ENCODE assay signal across 9 mouse cellular contexts in the genomic region with DNA sequence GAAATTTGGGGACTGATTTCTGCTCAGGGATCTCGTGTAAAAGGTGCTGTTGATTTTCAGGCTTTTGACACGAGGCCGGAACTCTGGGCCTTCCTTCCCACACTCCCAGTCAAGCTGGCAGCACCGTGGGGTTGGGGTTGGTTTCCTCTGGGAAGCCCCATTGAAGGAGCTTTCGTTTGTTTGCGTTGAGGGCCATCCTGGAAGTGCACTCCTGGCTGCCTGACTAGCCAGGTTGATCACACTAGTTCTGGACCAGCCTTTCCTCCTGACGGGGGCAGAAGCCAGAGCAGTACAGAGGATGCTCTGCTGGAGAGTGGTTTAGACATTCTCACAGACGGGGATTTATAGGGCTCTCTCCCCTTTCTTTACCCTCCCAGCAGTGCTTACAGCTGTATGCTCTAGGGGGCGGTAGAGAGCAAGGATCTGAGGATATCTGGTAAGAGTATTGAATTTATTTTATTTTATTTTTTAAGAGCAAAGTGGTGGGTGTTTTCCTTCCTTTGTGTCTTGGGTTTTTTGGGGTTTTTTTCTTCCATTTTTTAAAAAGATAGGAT.
A peak's percentile ranks its signal among the peaks of the same experiment; 100 is the strongest.
DNase-seq lines count a peak whose midpoint lies in the region; ATAC-seq and TF ChIP-seq lines count a peak whose summit lies in the region.
"Had no signal": no experiment of that assay in that cellular context is flagged by ENCODE, and none has a peak within 500 bp of the region (broad histone marks: within the 10 kb centered on the region; RNA-seq: fewer than 3 reads in every experiment).

No protein-coding gene starts in this region.

- H3K4me1 ChIP-seq in embryonic fibroblast, embryonic 13.5 days (ENCODE audit: control insufficient read depth, insufficient read depth, low read length) = peaks cover 9% of the 10 kb centered on the region
- peaks cover 11% of the 10 kb centered on the region for H3K4me1 ChIP-seq in intestine, embryonic 15.5 days (replicated peaks)
- no peaks in the 10 kb centered on the region; the same call in 1 of the 2 replicates for H3K4me1 ChIP-seq in liver, embryonic 11.5 days (replicated peaks; ENCODE audit: control insufficient read depth, insufficient read depth, low read length)
- H3K4me1 ChIP-seq: hindbrain, embryonic 15.5 days had no signal

- H3K27ac ChIP-seq in embryonic fibroblast, embryonic 13.5 days (ENCODE audit: insufficient read depth, low read length) = peak overlapping the region; percentile 35; the same call in 1 of the 2 replicates
- H3K27ac ChIP-seq in intestine, embryonic 15.5 days = 0 out of 2 replicates have a peak overlapping the region, but pooled peaks have one; percentile 19
- peak overlapping the region; percentile 64 for H3K27ac ChIP-seq in liver, embryonic 11.5 days (ENCODE audit: low read depth, low read length)
- H3K27ac ChIP-seq: hindbrain, embryonic 15.5 days had no signal

- no peak overlapping the region for H3K4me3 ChIP-seq in embryonic fibroblast, embryonic 13.5 days (ENCODE audit: insufficient read depth, low read length)
- H3K4me3 ChIP-seq in intestine, embryonic 15.5 days (replicated peaks) = no peak overlapping the region
- H3K4me3 ChIP-seq in liver, embryonic 11.5 days (ENCODE audit: low read depth, low read length) = no peak overlapping the region
- H3K4me3 ChIP-seq: hindbrain, embryonic 15.5 days had no signal

- H3K27me3 ChIP-seq in intestine, embryonic 15.5 days (replicated peaks) = no peaks in the 10 kb centered on the region
- no peaks in the 10 kb centered on the region for H3K27me3 ChIP-seq in liver, embryonic 11.5 days (replicated peaks; ENCODE audit: control insufficient read depth, insufficient read depth, low read length)
- H3K27me3 ChIP-seq: hindbrain, embryonic 15.5 days had no signal

- no peak for TF ChIP-seq POLR2A in embryonic fibroblast, embryonic 13.5 days (IDR thresholded peaks at IDR 0.05; ENCODE audit: low read depth, low read length)

- peak overlapping the region; percentile 38 for H3K4me2 ChIP-seq in intestine, embryonic 15.5 days (replicated peaks)
- H3K4me2 ChIP-seq in liver, embryonic 11.5 days = peak overlapping the region; percentile 10
- H3K4me2 ChIP-seq: hindbrain, embryonic 15.5 days had no signal

- H3K9ac ChIP-seq in intestine, embryonic 15.5 days = no peak overlapping the region
- H3K9ac ChIP-seq in liver, embryonic 11.5 days (ENCODE audit: low read depth, low read length) = no peak overlapping the region
- H3K9ac ChIP-seq: hindbrain, embryonic 15.5 days had no signal

- TF ChIP-seq CTCF in embryonic fibroblast, embryonic 13.5 days (IDR thresholded peaks at IDR 0.05; ENCODE audit: borderline replicate concordance, insufficient read depth, low read length) = no peak

- no peaks in the 10 kb centered on the region for H3K9me3 ChIP-seq in intestine, embryonic 15.5 days
- no peaks in the 10 kb centered on the region for H3K9me3 ChIP-seq in liver, embryonic 11.5 days (ENCODE audit: control insufficient read depth, low read length)
- H3K9me3 ChIP-seq: hindbrain, embryonic 15.5 days had no signal

- peak; percentile 66 for DNase-seq in urinary bladder, postnatal 14 days (ENCODE audit: low spot score)
- no peak for DNase-seq in urinary bladder, postnatal 10 days (ENCODE audit: low spot score)
- DNase-seq in adrenal gland, postnatal 10 days = peak; percentile 75
- DNase-seq in liver, embryonic 11.5 days (ENCODE audit: low spot score) = peak; percentile 43
- DNase-seq in retina, embryonic 14.5 days (ENCODE audit: low spot score) = peak; percentile 65

- WGBS in intestine, embryonic 15.5 days = 24% methylated on average over 9 of the region's 9 CpGs
- 19% methylated on average over 9 of the region's 9 CpGs for WGBS in liver, embryonic 11.5 days

- H3K36me3 ChIP-seq in intestine, embryonic 15.5 days = no peaks in the 10 kb centered on the region
- no peaks in the 10 kb centered on the region for H3K36me3 ChIP-seq in liver, embryonic 11.5 days (ENCODE audit: control insufficient read depth, insufficient read depth, low read length)

- ATAC-seq in intestine, embryonic 15.5 days = peak; percentile 57
- peak; percentile 41; the same call in 1 of the 2 replicates for ATAC-seq in liver, embryonic 11.5 days (replicated peaks; ENCODE audit: low FRiP score)
- no peak for ATAC-seq in erythroid progenitor cell, adult 5-6 weeks (replicated peaks; ENCODE audit: low FRiP score, poor library complexity, severe bottlenecking)
